In the genomic region with DNA sequence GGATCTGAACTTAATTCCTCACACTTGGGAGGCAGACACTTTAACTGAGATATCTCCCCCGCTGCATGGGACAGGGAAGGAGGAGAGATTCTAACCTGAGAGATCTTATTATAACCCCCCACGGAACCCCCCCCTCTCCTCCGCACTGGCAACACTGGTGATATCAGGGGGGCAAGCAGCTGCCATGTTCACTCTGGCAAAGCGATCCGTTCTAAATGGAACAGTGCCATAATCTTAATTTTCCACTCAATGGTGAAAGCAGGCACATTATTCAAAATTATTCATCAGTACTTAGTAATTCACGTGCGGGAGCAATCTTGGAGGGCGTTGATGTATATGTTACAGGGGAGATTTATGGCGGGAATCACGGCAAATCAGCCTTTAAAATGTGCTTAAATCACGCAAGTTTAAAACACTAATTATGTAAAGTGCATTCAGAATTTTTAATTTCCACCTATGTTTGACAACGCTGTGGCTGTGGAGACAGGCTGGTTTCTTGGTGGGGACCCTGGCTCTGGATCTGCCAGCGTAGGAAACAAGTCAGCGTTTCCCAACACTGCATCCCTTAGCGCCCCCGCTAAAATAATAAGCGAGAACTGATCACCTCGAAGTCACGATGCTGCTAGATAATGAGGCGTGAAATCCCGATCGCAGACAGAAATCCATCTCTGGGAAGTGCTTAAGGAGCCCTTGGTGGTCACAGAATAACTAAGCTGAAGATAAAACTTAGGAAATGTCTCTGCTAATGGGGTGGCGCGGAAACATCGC, we compare ENCODE assay signal across 14 mouse cellular contexts.
DNase-seq lines count a peak whose midpoint lies in the region; ATAC-seq and TF ChIP-seq lines count a peak whose summit lies in the region.
"Had no signal": no experiment of that assay in that cellular context is flagged by ENCODE, and none has a peak within 500 bp of the region (broad histone marks: within the 10 kb centered on the region; RNA-seq: fewer than 3 reads in every experiment).

No protein-coding gene starts in this region.

- DNase-seq in forebrain, embryonic 11.5 days (ENCODE audit: low spot score): no peak
- DNase-seq in intestine, embryonic 14.5 days (ENCODE audit: low spot score): no peak
- peak; percentile 80 for DNase-seq in forebrain, embryonic 14.5 days (ENCODE audit: low spot score)
- DNase-seq in limb, embryonic 10.5 days (ENCODE audit: low spot score): no peak
- DNase-seq in adrenal gland, postnatal 4 days (ENCODE audit: low spot score in 2 of 2): no peak
- DNase-seq: adrenal gland, postnatal 14 days; cerebellum, adult 11 months; kidney, adult 8-10 months had no signal

- H3K4me1 ChIP-seq in forebrain, embryonic 12.5 days: peaks cover 16% of the 10 kb centered on the region
- no peaks in the 10 kb centered on the region for H3K4me1 ChIP-seq in forebrain, embryonic 11.5 days (replicated peaks; ENCODE audit: control insufficient read depth, insufficient read depth, low read length)
- H3K4me1 ChIP-seq in intestine, embryonic 14.5 days (replicated peaks; ENCODE audit: control insufficient read depth, insufficient read depth, low read length): no peaks in the 10 kb centered on the region; the same call in 1 of the 2 replicates
- H3K4me1 ChIP-seq in intestine, postnatal 0 days (replicated peaks; ENCODE audit: control insufficient read depth, insufficient read depth, low read length): no peaks in the 10 kb centered on the region
- H3K4me1 ChIP-seq in forebrain, embryonic 14.5 days (ENCODE audit: control insufficient read depth, insufficient read depth, low read length): peaks cover 14% of the 10 kb centered on the region
- H3K4me1 ChIP-seq in midbrain, embryonic 16.5 days (ENCODE audit: control insufficient read depth, insufficient read depth, low read length): peaks cover 11% of the 10 kb centered on the region; the same call in 1 of the 2 replicates
- peaks cover 20% of the 10 kb centered on the region for H3K4me1 ChIP-seq in limb, embryonic 10.5 days
- H3K4me1 ChIP-seq: liver, embryonic 15.5 days had no signal

- no peak overlapping the region for H3K4me2 ChIP-seq in forebrain, embryonic 12.5 days
- H3K4me2 ChIP-seq in forebrain, embryonic 11.5 days (ENCODE audit: low read depth, low read length, severe bottlenecking): no peak overlapping the region
- no peak overlapping the region for H3K4me2 ChIP-seq in intestine, embryonic 14.5 days (ENCODE audit: low read length)
- H3K4me2 ChIP-seq in intestine, postnatal 0 days (replicated peaks; ENCODE audit: low read depth): no peak overlapping the region
- H3K4me2 ChIP-seq in forebrain, embryonic 14.5 days (ENCODE audit: low read length): peak overlapping the region; percentile 12; the same call in 1 of the 2 replicates
- H3K4me2 ChIP-seq in midbrain, embryonic 16.5 days (ENCODE audit: low read length): peak overlapping the region; percentile 34
- H3K4me2 ChIP-seq: liver, embryonic 15.5 days had no signal

- WGBS in forebrain, embryonic 12.5 days: 66% methylated on average over 25 of the region's 25 CpGs
- 76% methylated on average over 25 of the region's 25 CpGs for WGBS in forebrain, embryonic 11.5 days
- 65% methylated on average over 25 of the region's 25 CpGs for WGBS in intestine, embryonic 14.5 days
- 71% methylated on average over 25 of the region's 25 CpGs for WGBS in intestine, postnatal 0 days
- WGBS in forebrain, embryonic 14.5 days: 47% methylated on average over 25 of the region's 25 CpGs
- WGBS in midbrain, embryonic 16.5 days: 40% methylated on average over 25 of the region's 25 CpGs
- WGBS in limb, embryonic 10.5 days: 80% methylated on average over 25 of the region's 25 CpGs

- H3K27me3 ChIP-seq in forebrain, embryonic 12.5 days: no peaks in the 10 kb centered on the region
- no peaks in the 10 kb centered on the region for H3K27me3 ChIP-seq in forebrain, embryonic 11.5 days (ENCODE audit: control insufficient read depth, insufficient read depth, low read length)
- H3K27me3 ChIP-seq in intestine, embryonic 14.5 days (replicated peaks; ENCODE audit: control insufficient read depth, insufficient read depth, low read length): no peaks in the 10 kb centered on the region
- H3K27me3 ChIP-seq in intestine, postnatal 0 days (replicated peaks; ENCODE audit: control insufficient read depth, insufficient read depth, low read length): no peaks in the 10 kb centered on the region
- H3K27me3 ChIP-seq in forebrain, embryonic 14.5 days (replicated peaks; ENCODE audit: control insufficient read depth, insufficient read depth, low read length): no peaks in the 10 kb centered on the region
- H3K27me3 ChIP-seq in midbrain, embryonic 16.5 days (ENCODE audit: control insufficient read depth, insufficient read depth, low read depth, low read length): no peaks in the 10 kb centered on the region
- H3K27me3 ChIP-seq in limb, embryonic 10.5 days (ENCODE audit: low read depth, poor library complexity, severe bottlenecking): 0 out of 2 replicates have a peak, but pooled peaks cover 3% of the 10 kb centered on the region
- H3K27me3 ChIP-seq: liver, embryonic 15.5 days had no signal

- no peak overlapping the region for H3K9ac ChIP-seq in forebrain, embryonic 12.5 days
- H3K9ac ChIP-seq in forebrain, embryonic 11.5 days (ENCODE audit: low read length): no peak overlapping the region
- H3K9ac ChIP-seq in intestine, embryonic 14.5 days (ENCODE audit: low read length): no peak overlapping the region
- H3K9ac ChIP-seq in intestine, postnatal 0 days (ENCODE audit: low read depth, low read length): no peak overlapping the region
- H3K9ac ChIP-seq in forebrain, embryonic 14.5 days (ENCODE audit: low read length): 0 out of 2 replicates have a peak overlapping the region, but pooled peaks have one; percentile 21
- no peak overlapping the region for H3K9ac ChIP-seq in midbrain, embryonic 16.5 days (ENCODE audit: low read depth, low read length)
- H3K9ac ChIP-seq: liver, embryonic 15.5 days had no signal

- H3K9me3 ChIP-seq in forebrain, embryonic 12.5 days: no peaks in the 10 kb centered on the region
- no peaks in the 10 kb centered on the region for H3K9me3 ChIP-seq in forebrain, embryonic 11.5 days (ENCODE audit: control insufficient read depth, low read length)
- H3K9me3 ChIP-seq in intestine, embryonic 14.5 days (ENCODE audit: control insufficient read depth, low read length): no peaks in the 10 kb centered on the region
- no peaks in the 10 kb centered on the region for H3K9me3 ChIP-seq in intestine, postnatal 0 days (ENCODE audit: control insufficient read depth)
- H3K9me3 ChIP-seq in forebrain, embryonic 14.5 days (replicated peaks; ENCODE audit: control insufficient read depth, low read length): no peaks in the 10 kb centered on the region
- no peaks in the 10 kb centered on the region for H3K9me3 ChIP-seq in midbrain, embryonic 16.5 days (replicated peaks; ENCODE audit: control insufficient read depth, low read length, poor library complexity, severe bottlenecking)
- no peaks in the 10 kb centered on the region for H3K9me3 ChIP-seq in limb, embryonic 10.5 days (replicated peaks)
- H3K9me3 ChIP-seq: liver, embryonic 15.5 days had no signal

- H3K27ac ChIP-seq in forebrain, embryonic 12.5 days: no peak overlapping the region; the same call in 1 of the 2 replicates
- no peak overlapping the region for H3K27ac ChIP-seq in forebrain, embryonic 11.5 days (ENCODE audit: low read depth, low read length)
- peak overlapping the region; percentile 44; the same call in 1 of the 2 replicates for H3K27ac ChIP-seq in intestine, embryonic 14.5 days (ENCODE audit: low read depth)
- H3K27ac ChIP-seq in intestine, postnatal 0 days (ENCODE audit: low read depth, low read length): no peak overlapping the region
- peak overlapping the region; percentile 58 for H3K27ac ChIP-seq in forebrain, embryonic 14.5 days (ENCODE audit: low read depth, low read length)
- H3K27ac ChIP-seq in midbrain, embryonic 16.5 days (ENCODE audit: low read length): no peak overlapping the region
- H3K27ac ChIP-seq in limb, embryonic 10.5 days: no peak overlapping the region
- H3K27ac ChIP-seq: liver, embryonic 15.5 days; macrophage had no signal

- no peak for TF ChIP-seq CTCF in intestine, postnatal 0 days (IDR thresholded peaks at IDR 0.05; ENCODE audit: low read depth)

- H3K36me3 ChIP-seq in forebrain, embryonic 12.5 days (replicated peaks): no peaks in the 10 kb centered on the region
- H3K36me3 ChIP-seq in forebrain, embryonic 11.5 days (ENCODE audit: control insufficient read depth, insufficient read depth, low read length): no peaks in the 10 kb centered on the region
- H3K36me3 ChIP-seq in intestine, embryonic 14.5 days (ENCODE audit: control insufficient read depth, insufficient read depth, low read length): no peaks in the 10 kb centered on the region
- H3K36me3 ChIP-seq in intestine, postnatal 0 days (ENCODE audit: control insufficient read depth, insufficient read depth): no peaks in the 10 kb centered on the region
- no peaks in the 10 kb centered on the region for H3K36me3 ChIP-seq in forebrain, embryonic 14.5 days (ENCODE audit: control insufficient read depth, insufficient read depth, low read length)
- H3K36me3 ChIP-seq in midbrain, embryonic 16.5 days (ENCODE audit: control insufficient read depth, insufficient read depth, low read length): no peaks in the 10 kb centered on the region
- H3K36me3 ChIP-seq in limb, embryonic 10.5 days: no peaks in the 10 kb centered on the region
- H3K36me3 ChIP-seq: liver, embryonic 15.5 days had no signal

- no peak overlapping the region for H3K4me3 ChIP-seq in forebrain, embryonic 12.5 days (replicated peaks)
- no peak overlapping the region for H3K4me3 ChIP-seq in forebrain, embryonic 11.5 days (ENCODE audit: low read depth, low read length)
- no peak overlapping the region for H3K4me3 ChIP-seq in intestine, embryonic 14.5 days (ENCODE audit: low read depth, low read length)
- no peak overlapping the region for H3K4me3 ChIP-seq in intestine, postnatal 0 days (ENCODE audit: low read depth, low read length)
- no peak overlapping the region for H3K4me3 ChIP-seq in forebrain, embryonic 14.5 days (ENCODE audit: low read depth, low read length)
- H3K4me3 ChIP-seq in midbrain, embryonic 16.5 days (ENCODE audit: low read depth, low read length): no peak overlapping the region
- H3K4me3 ChIP-seq in limb, embryonic 10.5 days: no peak overlapping the region
- H3K4me3 ChIP-seq: liver, embryonic 15.5 days; myocyte had no signal

- 0 out of 2 replicates have a peak, but pooled peaks have one; percentile 39 for ATAC-seq in forebrain, embryonic 12.5 days (ENCODE audit: low FRiP score)
- ATAC-seq in forebrain, embryonic 11.5 days (replicated peaks; ENCODE audit: low FRiP score): no peak
- ATAC-seq in intestine, embryonic 14.5 days (replicated peaks; ENCODE audit: low FRiP score, low TSS enrichment, low read depth): no peak
- ATAC-seq in intestine, postnatal 0 days: no peak
- peak; percentile 76 for ATAC-seq in forebrain, embryonic 14.5 days
- ATAC-seq in midbrain, embryonic 16.5 days: no peak

Comparison
In these comparisons a context has a peak if more than half of its experiments do, and no peak if none do; other contexts are left out.
1. ATAC-seq: peak in forebrain, embryonic 12.5 days (single experiment) and forebrain, embryonic 14.5 days (single experiment); none in forebrain, embryonic 11.5 days (single experiment), intestine, embryonic 14.5 days (single experiment), intestine, postnatal 0 days (single experiment) and midbrain, embryonic 16.5 days (single experiment).
2. H3K27ac ChIP-seq: peak in intestine, embryonic 14.5 days (single experiment) and forebrain, embryonic 14.5 days (single experiment); none in forebrain, embryonic 12.5 days (single experiment), forebrain, embryonic 11.5 days (single experiment), intestine, postnatal 0 days (single experiment), midbrain, embryonic 16.5 days (single experiment) and limb, embryonic 10.5 days (single experiment).
3. H3K4me2 ChIP-seq: peak in forebrain, embryonic 14.5 days (single experiment) and midbrain, embryonic 16.5 days (single experiment); none in forebrain, embryonic 12.5 days (single experiment), forebrain, embryonic 11.5 days (single experiment), intestine, embryonic 14.5 days (single experiment) and intestine, postnatal 0 days (single experiment).